Mouse (Mus musculus) CH12.LX (cell line): ENCODE results near the gene Setd5. TPM values are rescaled to one million over a fixed set of nuclear protein-coding genes. Genes with fewer than 3 reads are reported as not detected.

Experiments used
- DNase-seq: peaks from one replicate; pipeline ENCODE4 v3.0.0-alpha.2; 2013; ENCODE audit errors: extremely low read depth
- H3K27ac ChIP-seq: 2 replicates; pipeline ENCODE4 v1.5.1; 2012; ENCODE audit warnings: low read depth, mild to moderate bottlenecking, control low read depth, moderate library complexity; ENCODE audit not compliant: insufficient read depth
- H3K27me3 ChIP-seq: replicated peaks from 2 replicates; pipeline ENCODE3; 2012; ENCODE audit warnings: inconsistent platforms
- H3K36me3 ChIP-seq, 2 experiments: replicated peaks in 1 of 2; 2 replicates each; pipeline versions ENCODE3 to v1.6.1; 2012; ENCODE audit warnings: inconsistent platforms in 1 of 2, low read length in 1 of 2, mild to moderate bottlenecking in 1 of 2, mixed read lengths in 1 of 2, moderate library complexity in 1 of 2; ENCODE audit not compliant: control insufficient read depth in 1 of 2, insufficient read depth in 1 of 2
- H3K4me1 ChIP-seq, 2 experiments: 2 replicates each; pipeline ENCODE4 v1.6.1; 2012; ENCODE audit warnings: inconsistent platforms in 1 of 2, moderate library complexity in 1 of 2; ENCODE audit not compliant: insufficient read depth in 2 of 2, control insufficient read depth in 1 of 2
- H3K4me2 ChIP-seq: 2 replicates; pipeline ENCODE4 v1.6.1; 2012; ENCODE audit warnings: low read depth, mild to moderate bottlenecking, control low read depth; ENCODE audit not compliant: poor library complexity, insufficient read depth, severe bottlenecking
- H3K4me3 ChIP-seq, 3 experiments: fragments of 150-350 bp in 1 of 3; sonication (generic) in 1 of 3; replicated peaks in 1 of 3; 2 replicates each; pipeline versions ENCODE3 to v1.5.1; 2011 to 2012; ENCODE audit warnings: low read depth in 2 of 3, low read length in 2 of 3, mild to moderate bottlenecking in 2 of 3, moderate library complexity in 2 of 3, control low read depth in 1 of 3, improper control_type of control experiment in 1 of 3, inconsistent platforms in 1 of 3, mixed read lengths in 1 of 3; ENCODE audit not compliant: poor library complexity in 1 of 3
- H3K79me2 ChIP-seq: replicated peaks from 2 replicates; pipeline ENCODE4 v1.6.1; 2012; ENCODE audit warnings: mild to moderate bottlenecking, moderate library complexity; ENCODE audit not compliant: control insufficient read depth, poor library complexity, insufficient read depth, severe bottlenecking; ENCODE audit errors: extremely low read depth
- H3K9ac ChIP-seq: 2 replicates; pipeline ENCODE4 v1.6.1; 2012; ENCODE audit warnings: low read depth, mild to moderate bottlenecking, control low read depth, moderate library complexity; ENCODE audit not compliant: insufficient read depth
- H3K9me3 ChIP-seq: replicated peaks from 2 replicates; pipeline ENCODE3; 2012; ENCODE audit warnings: low read length, inconsistent platforms, mixed read lengths
- BHLHE40 ChIP-seq: IDR thresholded peaks from 2 replicates; pipeline ENCODE4 v1.6.1; 2011; ENCODE audit warnings: mild to moderate bottlenecking, low read depth, low read length, improper control_type of control experiment
- ELF1 ChIP-seq: IDR thresholded peaks from 2 replicates; pipeline ENCODE4 v1.6.1; 2014; ENCODE audit warnings: low read depth, mild to moderate bottlenecking, inconsistent platforms, low read length, improper control_type of control experiment
- ETS1 ChIP-seq: conservative IDR thresholded peaks from 2 replicates; pipeline ENCODE4 v1.6.1; 2012; ENCODE audit warnings: low read depth, mild to moderate bottlenecking, inconsistent platforms, low read length, improper control_type of control experiment, moderate library complexity
- GABPA ChIP-seq: IDR thresholded peaks from 2 replicates; pipeline ENCODE4 v1.6.1; 2012; ENCODE audit warnings: low read depth, low read length, improper control_type of control experiment, inconsistent platforms; ENCODE audit not compliant: insufficient replicate concordance
- IRF4 ChIP-seq: IDR thresholded peaks from 2 replicates; pipeline ENCODE4 v1.6.1; 2014; ENCODE audit warnings: low read depth, mild to moderate bottlenecking, inconsistent platforms, low read length, improper control_type of control experiment
- JUN ChIP-seq: IDR thresholded peaks from 2 replicates; pipeline ENCODE4 v1.6.1; 2011; ENCODE audit warnings: low read depth, mild to moderate bottlenecking, low read length, improper control_type of control experiment, moderate library complexity; ENCODE audit not compliant: insufficient read depth
- KAT2A ChIP-seq: IDR thresholded peaks from 2 replicates; pipeline ENCODE4 v1.6.1; 2012; ENCODE audit warnings: low read length, improper control_type of control experiment, inconsistent platforms; ENCODE audit not compliant: insufficient replicate concordance
- MAFK ChIP-seq: IDR thresholded peaks from 2 replicates; pipeline ENCODE4 v1.6.1; 2011; ENCODE audit warnings: low read length, improper control_type of control experiment; ENCODE audit not compliant: insufficient replicate concordance
- MAX ChIP-seq: IDR thresholded peaks from 2 replicates; pipeline ENCODE4 v1.6.1; 2011; ENCODE audit warnings: low read length, improper control_type of control experiment
- MYC ChIP-seq: IDR thresholded peaks from 2 replicates; pipeline ENCODE4 v1.6.1; 2011; ENCODE audit warnings: low read depth, mild to moderate bottlenecking, improper control_type of control experiment, low read length
- POLR2A ChIP-seq: IDR thresholded peaks from 2 replicates; pipeline ENCODE4 v1.6.1; 2011; ENCODE audit warnings: low read depth, mild to moderate bottlenecking, improper control_type of control experiment, low read length
- RAD21 ChIP-seq: IDR thresholded peaks from 2 replicates; pipeline ENCODE4 v1.6.1; 2011; ENCODE audit warnings: low read depth, mild to moderate bottlenecking, low read length, improper control_type of control experiment, moderate library complexity
- RCOR1 ChIP-seq: conservative IDR thresholded peaks from 2 replicates; pipeline ENCODE4 v1.6.1; 2012; ENCODE audit warnings: low read depth, mild to moderate bottlenecking, inconsistent platforms, low read length, improper control_type of control experiment
- SIN3A ChIP-seq: IDR thresholded peaks from 2 replicates; pipeline ENCODE4 v1.6.1; 2012; ENCODE audit warnings: low read length, improper control_type of control experiment, inconsistent platforms
- TBP ChIP-seq: conservative IDR thresholded peaks from 2 replicates; pipeline ENCODE4 v1.6.1; 2011; ENCODE audit warnings: low read depth, low read length, improper control_type of control experiment
- USF2 ChIP-seq: conservative IDR thresholded peaks from 2 replicates; pipeline ENCODE4 v1.6.1; 2011; ENCODE audit warnings: low read depth, low read length, improper control_type of control experiment
- ZC3H11A ChIP-seq: IDR thresholded peaks from 2 replicates; pipeline ENCODE4 v1.6.1; 2012; ENCODE audit warnings: low read depth, mild to moderate bottlenecking, inconsistent platforms, low read length, improper control_type of control experiment
- ZKSCAN1 ChIP-seq: IDR thresholded peaks from 2 replicates; pipeline ENCODE4 v1.6.1; 2012; ENCODE audit warnings: low read depth, inconsistent platforms, low read length, improper control_type of control experiment, borderline replicate concordance
- ZMIZ1 ChIP-seq: IDR thresholded peaks from 2 replicates; pipeline ENCODE4 v1.6.1; 2012; ENCODE audit warnings: low read depth, mild to moderate bottlenecking, inconsistent platforms, low read length, improper control_type of control experiment
- ZNF384 ChIP-seq: IDR thresholded peaks from 2 replicates; pipeline ENCODE4 v1.6.1; 2012; ENCODE audit warnings: low read depth, low read length, improper control_type of control experiment, inconsistent platforms
- dilution Hi-C: fragments of 300-500 bp; cut with MboI; formaldehyde crosslinking; loops from 2 replicates; pipeline ENCODE4 v1.14.3; 2020; ENCODE audit warnings: low sequenced_read_pairs; ENCODE audit not compliant: extremely low pct_unique_long_range_greater_than_20kb, extremely low pct_ligation_motif_present
- in situ Hi-C: fragments of 300-500 bp; cut with MboI; formaldehyde crosslinking; loops from 3 replicates; pipeline ENCODE4 v1.14.3; 2019; ENCODE audit warnings: low sequenced_read_pairs, low pct_ligation_motif_present, low pct_unique_long_range_greater_than_20kb, mixed read lengths
- polyA plus RNA-seq: library from polyadenylated mRNA; unstranded; fragments of >175 nt; gene quantifications from 2 replicates; pipeline ENCODE4 v1.2.1, GENCODE M21; 2012; ENCODE audit warnings: low read depth; ENCODE audit not compliant: insufficient read length
- total RNA-seq, 2 experiments: library from RNA; depleted of rRNA; stranded (reverse); fragments of 300-350 nt in 1 of 2; fragments of >200 nt in 1 of 2; gene quantifications; 2 replicates each; pipeline ENCODE4 v1.2.3; 2012 to 2014

The Setd5 gene
- total and polyA plus RNA-seq, 3 experiments: 56.8 to 80.4 (median 67.4) TPM

DNA sequence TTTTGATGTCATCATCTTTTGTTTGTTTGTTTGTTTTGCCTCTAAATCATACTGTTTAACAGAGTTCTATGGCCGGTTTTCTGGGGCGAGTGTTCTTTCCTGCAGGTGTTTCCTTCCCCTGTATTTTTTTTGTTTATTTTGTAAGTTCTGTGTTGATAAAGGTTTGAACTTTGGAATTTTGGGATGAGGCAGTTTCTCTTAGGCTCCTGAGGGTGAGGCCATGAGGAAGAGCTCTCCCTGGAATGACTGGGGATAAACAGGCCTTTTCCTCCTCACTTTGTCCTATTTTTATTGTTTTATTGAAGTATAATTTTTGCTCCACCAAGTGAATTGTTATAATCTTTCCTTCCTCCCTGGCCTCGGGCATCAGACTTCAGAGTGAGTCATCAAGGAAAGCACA, 24.2 kb upstream of the Setd5 start:
- TF ChIP-seq ZKSCAN1: no peak
- TF ChIP-seq ZMIZ1: no peak
- no peak for TF ChIP-seq ZNF384
- TF ChIP-seq ELF1: no peak
- TF ChIP-seq TBP: no peak
- no peak for TF ChIP-seq ZC3H11A
- no peak for TF ChIP-seq MAX
- TF ChIP-seq MAFK: no peak
- TF ChIP-seq RAD21: no peak
- TF ChIP-seq SIN3A: no peak
- TF ChIP-seq RCOR1: no peak
- no peak for TF ChIP-seq GABPA
- TF ChIP-seq KAT2A: no peak
- TF ChIP-seq BHLHE40: no peak
- no peak for TF ChIP-seq USF2
- TF ChIP-seq POLR2A: no peak
- TF ChIP-seq IRF4: no peak
- Histone ChIP-seq H3K36me3 (peaks cover 43 to 79% of the 10 kb centered on the region in 2 experiments), H3K27me3 (no peaks in the 10 kb centered on the region), H3K4me2 (no peak overlapping the region), H3K79me2 (peaks cover 11% of the 10 kb centered on the region), H3K4me3 (no peak overlapping the region), H3K27ac (no peak overlapping the region), H3K9ac (no peak overlapping the region), H3K9me3 (no peaks in the 10 kb centered on the region), H3K4me1 (peaks cover 3 to 13% of the 10 kb centered on the region in 2 experiments; a peak in 3 of 4 replicates)
- no peak for DNase-seq
- dilution Hi-C loops: no loop called here
- in situ Hi-C loops: no loop called here

DNA sequence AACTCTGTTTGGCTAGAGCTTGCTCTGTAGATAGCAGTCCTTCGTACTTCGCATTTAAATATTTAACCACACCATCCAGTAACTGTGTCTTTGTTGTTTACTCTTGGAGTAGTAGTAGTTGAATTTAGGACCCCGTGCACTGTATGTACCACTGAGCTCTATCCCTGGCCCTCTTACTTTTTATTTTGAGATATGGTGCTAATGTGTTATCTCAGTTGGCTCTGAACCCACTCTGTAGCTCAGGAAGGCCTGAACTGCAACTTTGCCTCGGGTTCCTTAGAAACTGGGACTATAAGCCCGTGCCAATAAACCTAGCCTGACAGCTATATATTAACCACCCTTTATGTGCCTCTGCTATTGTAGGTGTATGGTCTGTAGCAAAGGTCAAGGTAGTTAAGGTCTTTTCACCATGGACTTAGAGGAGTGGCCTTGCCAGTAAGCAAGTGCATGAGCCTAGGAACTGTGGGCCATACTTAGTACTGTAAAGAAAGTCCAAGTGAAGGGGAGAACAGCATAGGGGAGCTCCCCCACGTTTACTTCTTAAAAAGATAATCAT, 22.5 kb upstream of the Setd5 start:
- no peak for TF ChIP-seq POLR2A
- no peak for TF ChIP-seq ETS1
- no peak for TF ChIP-seq ZMIZ1
- no peak for TF ChIP-seq JUN
- no peak for TF ChIP-seq SIN3A
- TF ChIP-seq KAT2A: no peak
- no peak for TF ChIP-seq RCOR1
- TF ChIP-seq MYC: no peak
- TF ChIP-seq USF2: no peak
- no peaks in the 10 kb centered on the region for H3K27me3 ChIP-seq
- dilution Hi-C loops: no loop called here

More for the DNA sequence above, 22.5 kb upstream of the Setd5 start:
- no peaks in the 10 kb centered on the region for H3K9me3 ChIP-seq
- no peak overlapping the region for H3K27ac ChIP-seq
- no peak overlapping the region for H3K4me2 ChIP-seq
- peaks cover 41 to 80% of the 10 kb centered on the region in 2 experiments for H3K36me3 ChIP-seq
- H3K9ac ChIP-seq: no peak overlapping the region
- H3K79me2 ChIP-seq: peaks cover 2% of the 10 kb centered on the region
- DNase-seq: no peak
- in situ Hi-C loops: no loop called here
- H3K4me1 ChIP-seq: no peaks in the 10 kb centered on the region
- no peak overlapping the region for H3K4me3 ChIP-seq
